Mouse (Mus musculus) gastrocnemius, adult 18-20 months (tissue): ENCODE measurements around the gene Pdlim5. TPM values are rescaled to one million over a fixed set of nuclear protein-coding genes. Genes with fewer than 3 reads are reported as not detected.

Experiments
- DNase-seq: peaks from one replicate; pipeline ENCODE4 v3.0.0; 2021; ENCODE audit warnings: low spot score
- total RNA-seq, 2 experiments: library from RNA; stranded (reverse); gene quantifications; 2 replicates each; pipeline ENCODE4 v1.2.3; 2021

Pdlim5 gene
- total RNA-seq, 2 experiments from 2014 or later = 496 to 567 TPM

DNA sequence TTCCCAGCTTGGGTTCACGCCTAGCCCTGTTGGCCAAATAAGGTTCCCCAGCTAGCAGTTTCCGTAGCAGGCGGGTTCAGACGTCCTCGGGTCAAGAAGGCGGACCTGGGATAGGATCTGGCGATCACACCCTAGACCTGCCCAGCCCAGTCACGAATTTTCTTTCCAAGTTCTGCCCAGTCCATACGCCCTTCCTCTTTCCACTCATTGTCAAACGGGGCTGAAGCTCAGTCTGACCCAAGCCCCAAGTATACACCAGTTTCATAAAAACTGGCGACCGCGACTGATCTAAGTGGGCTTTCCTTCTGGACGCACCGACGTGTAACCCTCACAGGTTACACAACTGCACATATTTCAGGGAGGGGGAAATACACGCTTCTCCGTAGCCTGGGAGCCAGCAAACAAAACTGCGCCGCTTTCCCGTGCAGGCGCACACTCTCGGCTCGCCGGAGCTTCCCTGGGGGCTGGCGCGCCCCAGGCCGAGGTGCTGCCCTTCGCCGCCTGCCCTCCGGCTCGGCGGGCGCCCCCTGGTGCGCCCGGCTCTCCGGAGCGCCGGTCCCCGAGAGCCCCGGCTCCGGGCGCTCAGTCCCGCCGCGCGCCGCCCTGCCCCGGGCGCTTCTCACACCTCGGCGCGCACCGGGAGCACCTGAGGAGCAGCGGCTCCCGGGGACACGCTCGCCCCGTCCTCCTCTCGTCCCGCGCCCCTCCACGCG is 544 bp downstream of the Pdlim5 start:
- DNase-seq = peak; percentile 93

DNA sequence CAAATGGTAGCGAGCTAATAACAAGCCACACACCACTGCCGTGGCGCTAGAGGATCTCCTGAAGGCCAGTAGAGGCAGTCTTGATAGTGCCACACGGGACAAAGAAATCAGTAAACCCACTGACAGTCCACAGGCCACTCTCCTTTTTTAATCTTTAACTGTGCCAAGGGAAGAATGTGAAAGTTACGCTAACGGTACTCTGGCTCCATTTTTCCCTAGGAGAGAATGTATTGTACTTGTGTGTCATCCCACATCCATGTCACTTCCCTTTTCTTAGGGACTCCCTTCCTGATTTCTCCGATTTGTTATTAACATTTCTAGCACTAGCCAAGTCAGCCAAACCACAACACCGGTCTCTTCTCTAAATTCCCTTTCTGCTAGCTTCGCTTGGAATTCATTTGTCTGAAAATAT is 1.5 kb downstream of the Pdlim5 start:
- no peak for DNase-seq

DNA sequence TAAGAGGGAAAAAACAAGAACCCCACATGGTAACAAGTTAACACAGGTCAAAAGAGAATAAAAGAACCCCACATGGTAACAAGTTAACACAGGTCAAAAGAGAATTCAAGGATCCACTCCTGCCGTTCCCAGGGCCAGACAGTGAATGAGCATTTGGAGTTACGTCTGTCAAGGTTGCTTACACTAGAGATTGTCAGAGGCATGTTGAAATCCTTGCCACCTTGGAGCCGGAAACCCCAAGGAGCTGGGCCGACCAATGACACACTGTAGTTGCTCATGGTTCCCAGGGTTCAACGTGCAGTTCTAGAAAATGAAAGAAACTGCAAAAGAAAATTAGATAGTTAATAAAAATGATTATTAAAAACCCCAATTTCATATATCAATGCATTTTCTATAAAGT is 4.0 kb downstream of the Pdlim5 start:
- no peak for DNase-seq

DNA sequence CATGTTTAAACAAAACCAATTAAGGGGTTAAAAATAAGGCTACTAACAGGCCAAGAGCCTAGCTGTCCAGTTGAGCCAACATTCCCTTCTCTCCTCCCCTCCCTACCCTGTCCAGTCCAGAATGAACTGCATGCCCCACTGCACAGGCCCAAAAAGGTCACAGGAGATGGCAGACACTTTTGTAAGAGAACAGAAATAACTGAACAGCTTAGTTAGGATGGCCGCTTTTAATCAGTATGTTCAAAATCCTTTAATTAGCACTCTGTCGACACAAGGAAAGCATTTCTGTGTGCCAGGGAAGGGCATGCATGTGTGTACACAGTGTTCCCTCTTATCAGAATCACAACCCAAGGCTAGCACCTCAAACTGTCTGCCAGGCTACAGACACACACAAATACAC is 5.2 kb downstream of the Pdlim5 start:
- peak; percentile 71 for DNase-seq

DNA sequence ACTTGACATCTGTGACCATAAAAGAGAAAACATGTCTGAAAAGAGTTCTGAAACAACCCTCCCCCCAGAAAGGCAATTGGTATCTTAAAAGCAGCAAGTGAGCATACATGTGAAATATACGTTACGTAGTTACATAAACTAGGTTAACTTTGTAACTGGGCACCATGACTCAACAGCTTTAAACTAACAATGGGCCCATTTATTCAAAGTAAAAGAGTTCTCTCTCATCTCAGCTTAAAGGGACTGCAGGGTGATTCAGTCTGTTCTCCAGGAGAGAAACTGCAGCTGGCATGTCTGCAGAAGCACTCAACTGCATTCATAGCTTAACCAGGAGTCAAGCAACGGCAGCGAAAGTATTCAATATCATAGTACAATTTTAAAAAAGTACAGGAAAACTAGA is 7.3 kb downstream of the Pdlim5 start:
- DNase-seq = no peak

DNA sequence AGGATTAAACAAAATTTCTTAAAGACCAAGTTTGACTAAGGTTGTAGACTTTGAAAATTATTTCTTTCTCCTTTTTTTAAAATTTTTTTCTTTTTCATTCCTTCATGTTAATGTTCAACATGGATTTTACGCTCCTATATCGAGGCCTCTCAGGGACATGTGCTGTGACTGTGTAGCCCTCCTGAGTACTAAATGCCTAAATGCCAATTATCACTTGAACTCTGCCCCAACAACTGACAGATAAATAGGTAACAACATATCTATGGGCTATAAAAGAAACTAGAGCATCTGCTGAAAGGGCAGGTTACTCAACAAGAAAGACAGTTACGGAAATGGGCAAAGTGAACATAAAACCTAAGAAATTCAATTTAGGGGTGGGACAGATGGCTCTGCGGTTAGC is 9.0 kb downstream of the Pdlim5 start:
- no peak for DNase-seq

DNA sequence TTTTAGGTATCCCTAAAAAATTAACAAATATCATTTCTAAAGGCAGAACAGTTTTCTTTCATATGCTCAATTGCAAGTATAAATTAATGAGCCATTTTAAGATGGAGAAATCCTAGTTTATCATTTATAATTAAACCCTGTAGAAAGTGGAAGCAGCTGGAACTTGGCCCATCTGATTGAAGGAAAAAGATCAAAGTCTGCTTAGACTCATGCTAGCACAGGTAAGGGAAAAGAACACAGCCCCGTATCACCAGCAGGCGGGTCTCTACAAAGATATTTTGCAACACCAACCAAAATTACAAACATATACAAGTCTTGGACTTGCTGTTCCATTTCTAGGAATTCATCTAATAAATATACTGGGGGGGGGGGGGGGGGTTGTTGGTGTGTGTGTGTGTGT is 9.8 kb downstream of the Pdlim5 start:
- DNase-seq = no peak

DNA sequence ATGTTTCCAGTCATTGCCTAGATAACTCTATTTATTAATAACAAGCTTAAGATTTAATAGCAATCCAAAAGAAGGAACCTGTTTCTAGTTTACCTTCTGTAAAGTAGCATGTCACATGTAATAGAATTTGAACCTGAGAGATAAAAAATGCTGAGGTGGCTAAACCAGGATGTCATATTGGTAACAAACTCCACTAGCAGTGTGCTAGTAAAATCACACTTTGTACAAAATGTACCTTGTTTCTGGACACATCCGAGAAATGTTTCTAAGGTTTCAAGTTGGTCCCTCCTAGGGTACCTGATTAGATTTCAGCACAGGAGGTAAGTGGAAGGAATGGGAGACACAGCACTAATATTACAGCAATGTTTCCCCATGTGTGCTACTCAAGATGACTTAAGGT is 18.9 kb downstream of the Pdlim5 start:
- DNase-seq = peak; percentile 53

DNA sequence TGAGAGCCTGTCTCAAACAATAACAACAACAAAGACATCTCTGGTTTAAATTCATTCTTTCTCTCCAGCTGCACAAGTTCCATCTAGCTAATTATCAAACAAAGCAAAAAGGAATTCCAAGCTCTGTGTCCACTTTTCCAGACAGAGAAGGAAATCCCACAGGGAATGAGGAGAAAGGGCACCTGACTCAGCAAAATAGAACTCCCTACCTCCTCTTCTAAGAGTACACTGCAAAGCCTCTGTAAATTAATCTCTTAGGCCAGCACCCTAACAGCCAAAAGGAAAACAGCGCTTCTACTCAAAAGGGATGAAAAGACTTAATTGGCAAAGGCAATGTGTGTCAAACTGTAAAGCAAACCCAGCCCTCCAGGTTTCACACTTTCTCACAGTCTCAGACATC is 20.4 kb downstream of the Pdlim5 start:
- DNase-seq = no peak

DNA sequence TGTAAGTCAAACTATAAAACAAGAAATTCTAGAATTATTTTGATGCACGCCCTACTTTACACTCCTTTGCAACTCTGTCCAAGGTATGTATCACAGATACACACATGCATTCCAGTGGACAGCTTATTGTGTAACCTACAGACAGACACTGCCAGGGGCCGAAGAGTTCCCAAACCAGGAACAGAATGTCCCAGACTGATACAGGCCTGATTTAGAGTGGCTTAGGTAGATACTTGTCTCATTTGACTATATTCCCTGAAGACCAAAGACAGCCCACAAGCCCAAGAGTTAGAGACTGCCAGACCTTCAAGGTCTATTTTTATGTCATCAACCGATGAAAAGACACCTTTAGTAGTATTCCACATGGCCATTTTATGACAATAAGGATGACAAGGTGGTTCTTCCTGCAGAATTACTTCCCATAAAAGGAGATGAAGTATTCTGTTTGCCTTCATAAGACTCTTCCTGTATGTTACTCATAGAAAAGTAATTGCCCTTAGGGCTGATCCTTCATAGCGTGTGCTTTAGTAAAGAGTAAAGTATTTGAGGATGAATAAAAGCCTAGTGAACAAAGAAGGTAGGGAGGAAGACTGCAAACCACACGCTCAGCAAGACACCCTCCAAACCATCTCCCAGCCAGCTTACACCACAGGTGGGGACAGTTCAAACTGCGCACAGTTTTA is 22.9 kb downstream of the Pdlim5 start:
- DNase-seq = peak; percentile 80

DNA sequence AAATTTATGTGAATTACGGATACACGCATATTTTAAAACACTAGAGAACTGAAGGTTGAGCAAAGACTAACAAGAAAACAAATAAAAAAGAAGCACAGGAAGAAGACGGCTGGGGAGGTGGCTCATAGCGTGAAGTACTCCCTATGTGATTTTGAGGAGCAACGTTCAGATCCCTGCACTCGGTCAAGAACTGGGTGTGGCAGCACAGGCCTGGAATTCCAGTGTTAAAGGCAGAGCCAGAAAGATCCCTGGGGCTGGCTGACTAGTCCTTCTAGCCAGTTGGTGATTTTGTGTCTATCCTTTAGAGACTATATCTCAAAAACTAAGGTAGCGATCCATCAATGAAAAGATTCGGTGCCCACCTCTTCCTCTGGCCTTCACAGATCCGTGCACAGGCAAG is 27.1 kb downstream of the Pdlim5 start:
- no peak for DNase-seq

DNA sequence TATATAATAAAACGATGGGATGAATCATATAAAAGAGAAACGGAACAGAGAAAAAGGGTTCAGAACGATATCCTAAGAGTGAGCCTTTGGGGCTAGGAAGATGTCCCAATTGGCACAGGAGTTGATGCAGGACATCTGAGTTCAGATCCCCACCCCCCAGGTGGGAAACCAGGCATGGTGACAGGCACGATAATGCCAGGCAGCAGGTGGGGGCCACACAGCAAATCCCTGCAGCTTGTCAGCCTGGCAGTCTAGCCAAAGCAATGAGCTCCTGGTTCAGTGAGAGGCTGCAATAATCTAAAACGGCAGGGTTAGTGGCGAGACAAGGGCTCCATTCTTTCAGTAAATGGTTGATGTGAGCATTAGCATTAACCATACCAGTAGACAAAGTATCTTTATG is 33.4 kb downstream of the Pdlim5 start:
- no peak for DNase-seq

DNA sequence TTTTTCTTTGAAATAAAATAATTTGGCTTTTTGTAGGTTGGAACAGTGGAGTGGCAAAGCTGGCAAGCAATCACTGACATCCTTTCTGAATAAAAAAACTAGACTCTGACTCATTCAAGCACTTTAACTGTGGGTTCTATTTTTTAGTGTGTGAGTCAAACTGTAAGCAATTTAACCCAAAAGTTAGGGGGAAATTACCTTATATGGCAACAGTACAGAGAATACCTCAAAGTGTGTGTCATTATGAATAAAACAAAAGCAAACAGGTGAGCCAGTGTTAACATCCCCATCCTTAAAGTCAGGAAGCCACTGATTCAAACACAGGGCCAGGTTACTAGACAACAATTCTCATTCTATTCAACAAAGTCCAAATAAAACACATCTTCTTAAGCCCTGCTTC is 36.5 kb downstream of the Pdlim5 start:
- DNase-seq = no peak

DNA sequence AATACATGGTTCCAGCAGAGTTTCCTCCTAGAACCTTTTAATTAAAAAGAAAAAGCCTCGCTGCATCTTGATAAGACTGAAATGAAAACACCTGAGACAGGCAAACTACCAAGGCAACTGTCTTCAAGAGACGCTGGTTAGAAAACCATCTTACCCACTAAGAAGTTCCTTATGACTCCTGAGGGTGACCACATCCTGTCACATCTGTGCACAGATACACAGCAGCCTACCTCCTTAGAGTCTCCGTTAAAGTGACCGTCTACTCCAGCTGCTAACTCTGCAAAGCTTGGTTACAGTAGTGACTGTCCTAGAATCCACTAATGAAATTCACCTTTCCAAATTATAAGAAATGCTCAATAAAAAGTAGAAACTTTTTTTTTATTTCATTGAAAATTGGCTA is 38.8 kb downstream of the Pdlim5 start:
- no peak for DNase-seq

DNA sequence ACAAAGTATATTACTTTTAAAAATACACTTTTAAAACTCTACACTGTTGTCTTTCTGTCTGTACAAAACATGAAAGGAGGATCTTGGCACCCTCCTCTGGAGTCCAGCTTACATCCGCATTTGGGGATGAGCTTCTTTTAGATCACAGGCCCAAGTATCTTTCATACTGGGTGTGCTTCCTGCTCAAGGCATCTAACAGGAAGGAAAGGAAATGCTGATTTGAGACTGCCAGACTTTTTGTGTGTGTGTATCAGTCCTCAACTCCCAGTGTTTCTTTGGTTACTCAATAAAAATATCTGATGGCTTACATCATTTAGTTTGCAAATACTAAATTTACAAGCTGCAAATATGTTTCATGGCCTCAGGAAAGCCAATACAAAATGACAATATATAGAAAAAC is 42.3 kb downstream of the Pdlim5 start:
- DNase-seq = no peak

DNA sequence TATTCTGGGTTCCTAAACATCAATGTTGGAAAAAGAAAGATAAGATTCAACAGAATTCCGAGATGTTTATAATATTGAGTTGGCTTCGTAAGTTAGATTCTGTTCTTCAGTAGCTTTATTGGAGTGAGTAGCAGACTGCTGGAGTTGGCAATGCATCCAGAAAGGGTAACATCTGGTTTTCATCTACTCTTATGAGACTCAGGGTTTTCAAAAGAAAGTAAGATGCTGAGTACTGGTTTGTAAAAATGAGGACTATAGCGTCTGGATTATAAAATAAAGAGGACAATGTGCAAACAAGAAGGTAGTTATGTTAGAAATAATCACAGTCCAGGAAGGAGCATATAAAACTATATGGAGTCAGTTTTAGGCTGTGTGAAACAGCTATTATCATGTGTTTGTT is 45.0 kb downstream of the Pdlim5 start:
- no peak for DNase-seq

DNA sequence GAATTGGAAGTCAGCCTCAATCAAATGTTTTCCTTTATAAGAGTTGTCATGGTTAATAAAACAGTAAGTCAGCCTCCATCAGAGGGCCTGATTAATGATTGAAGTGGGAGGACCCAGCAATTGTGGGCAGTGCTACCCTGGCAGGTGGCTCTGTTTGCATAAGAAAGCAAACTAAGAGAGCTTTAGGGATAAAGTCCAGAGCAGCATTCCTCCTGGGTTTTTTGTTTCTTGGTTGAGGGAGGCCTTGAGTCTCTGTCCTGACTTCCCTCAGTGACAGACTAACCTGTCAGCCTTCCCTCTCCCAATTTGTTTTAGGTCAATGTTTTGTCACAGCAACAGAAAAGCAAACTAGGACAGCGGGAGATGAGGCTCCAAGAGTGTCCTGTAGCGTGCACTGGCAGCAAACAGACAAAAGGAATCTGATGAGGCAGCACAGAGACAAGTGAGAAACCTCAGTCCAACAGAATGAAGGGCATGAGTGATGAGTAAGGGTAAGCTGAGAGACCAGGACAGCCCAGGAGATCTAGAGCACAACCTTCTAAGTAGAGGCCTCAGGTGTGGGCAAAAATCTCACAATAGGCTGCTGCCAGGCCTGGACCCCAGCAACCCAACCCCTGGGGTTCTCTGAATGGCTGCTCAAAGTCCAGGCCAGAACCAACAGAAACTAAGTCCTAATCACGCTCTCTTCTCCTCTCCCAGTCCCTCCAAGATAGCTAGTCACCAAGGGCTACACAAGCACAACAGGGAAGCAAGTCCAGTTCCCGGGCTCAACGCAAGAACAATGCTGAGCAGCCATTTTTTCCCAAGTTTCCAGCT is 46.5 kb downstream of the Pdlim5 start:
- DNase-seq = no peak

DNA sequence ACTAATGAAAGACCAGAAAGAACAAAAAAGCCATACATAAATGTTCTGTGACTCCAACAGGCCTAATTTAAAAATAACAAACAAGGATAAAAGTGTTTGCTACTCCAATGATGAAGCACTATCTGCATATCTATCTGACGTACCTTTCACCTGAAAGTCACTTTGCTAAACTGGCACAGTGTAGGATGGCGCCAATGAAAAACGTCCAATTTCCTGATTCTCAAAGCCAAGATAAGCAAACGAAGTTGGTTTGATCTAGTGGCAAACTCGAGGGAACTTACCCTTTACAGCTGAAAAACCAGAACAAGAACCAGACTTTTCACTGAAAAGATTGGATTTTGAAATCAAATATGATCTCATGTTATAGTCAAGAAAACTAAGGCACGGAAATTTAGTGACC is 49.2 kb downstream of the Pdlim5 start:
- DNase-seq = no peak

DNA sequence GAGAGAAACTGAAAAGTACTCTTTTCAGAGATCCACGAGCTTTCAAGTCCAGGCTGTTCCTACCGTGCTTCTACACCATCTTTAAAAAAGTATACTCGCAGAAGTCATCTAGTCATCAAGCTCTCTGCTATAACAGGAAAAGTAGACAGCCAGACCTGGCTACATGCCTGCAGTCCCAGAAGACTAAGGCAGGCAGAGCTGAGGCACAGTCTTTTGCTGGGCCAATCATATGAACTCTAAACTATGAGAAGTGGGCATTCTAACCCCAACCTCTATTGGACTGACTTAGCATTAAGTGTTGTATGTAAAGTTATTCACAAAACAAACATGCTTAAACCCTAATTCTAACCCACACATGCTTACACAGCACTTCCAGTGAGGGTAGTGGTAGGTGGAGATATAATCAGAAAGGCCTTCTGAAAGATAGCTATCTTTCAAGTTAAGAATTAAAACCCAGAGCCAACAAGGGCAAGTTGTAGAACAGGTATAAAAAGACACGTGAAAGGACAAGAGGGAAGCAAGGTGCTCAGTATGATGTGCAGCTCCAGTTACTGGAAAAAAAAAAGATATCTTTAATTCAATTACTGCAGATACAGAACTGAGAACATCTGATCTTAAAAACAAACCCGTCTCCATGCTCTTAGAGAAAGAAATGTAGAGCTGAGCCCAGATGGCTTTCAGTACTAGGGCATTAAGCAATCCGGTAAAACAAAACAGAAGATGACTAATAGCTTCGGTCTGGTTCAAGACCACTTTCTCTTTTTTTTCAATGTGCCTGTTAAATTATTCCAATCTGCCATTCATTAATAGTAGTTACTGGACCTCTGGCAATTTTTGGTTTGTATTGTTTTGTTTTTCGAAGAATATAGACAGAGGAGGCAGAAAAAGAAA is 50.0 kb downstream of the Pdlim5 start:
- DNase-seq = no peak

DNA sequence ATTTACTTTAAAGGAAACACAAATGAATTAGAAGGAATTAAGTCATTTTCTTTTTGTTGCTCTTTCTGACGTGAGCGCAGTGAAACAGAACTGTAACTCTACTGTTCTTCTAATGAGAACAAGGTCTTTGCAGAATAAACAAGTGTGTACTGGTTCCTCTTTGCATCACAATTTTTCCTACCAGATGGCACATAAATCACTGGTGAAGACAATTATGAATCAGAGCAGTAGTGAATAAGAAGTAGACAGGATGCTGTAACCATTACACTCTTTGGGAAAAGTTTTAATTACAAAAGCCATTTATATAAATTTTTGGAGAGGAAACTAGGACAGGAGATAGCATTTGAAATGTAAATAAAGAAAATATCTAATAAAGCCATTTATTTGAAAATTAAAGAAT is 51.7 kb downstream of the Pdlim5 start:
- no peak for DNase-seq

DNA sequence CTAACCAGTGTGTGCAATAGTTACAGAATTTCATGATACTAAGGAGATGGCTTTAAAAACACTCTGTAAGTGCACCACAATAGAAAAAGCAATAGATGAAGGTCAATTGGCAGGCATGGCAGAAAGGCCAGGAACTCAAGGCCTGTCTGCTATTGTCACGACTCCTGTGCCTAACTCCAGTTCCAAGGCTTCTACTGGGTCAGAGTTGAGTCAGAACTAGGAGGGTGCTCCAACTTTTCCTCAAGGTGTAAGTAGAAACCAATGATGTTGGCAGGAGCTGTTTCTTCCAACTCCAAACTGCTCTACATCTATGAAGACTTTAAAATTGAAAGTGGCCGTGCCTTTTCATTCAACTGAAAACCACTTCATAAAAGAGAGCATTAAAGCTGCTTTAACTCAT is 54.8 kb downstream of the Pdlim5 start:
- DNase-seq = no peak
